Mouse (Mus musculus) lung, embryonic 15.5 days (tissue): ENCODE measurements around the gene Glp2r. TPM values are rescaled to one million over a fixed set of nuclear protein-coding genes. Genes with fewer than 3 reads are reported as not detected.

ENCODE experiments used
- ATAC-seq: fragments of 200-750 bp; cut with Nextera tagmentation; 2 replicates; pipeline ENCODE4 v1.8.0; 2017; ENCODE audit warnings: moderate number of reproducible peaks, borderline replicate concordance; ENCODE audit not compliant: low FRiP score, low TSS enrichment; ENCODE audit errors: extremely low read depth
- H3K27ac ChIP-seq: fragments of 300-500 bp; sonication (generic); 2 replicates; pipeline ENCODE4 v1.5.1; 2015; ENCODE audit warnings: moderate library complexity, mild to moderate bottlenecking, inconsistent platforms
- H3K27me3 ChIP-seq: fragments of 300-500 bp; sonication (generic); 2 replicates; pipeline ENCODE4 v1.6.1; 2015; ENCODE audit warnings: inconsistent platforms
- H3K36me3 ChIP-seq: fragments of 300-500 bp; sonication (generic); 2 replicates; pipeline ENCODE4 v1.6.1; 2015; ENCODE audit warnings: inconsistent platforms
- H3K4me1 ChIP-seq: fragments of 300-500 bp; sonication (generic); 2 replicates; pipeline ENCODE4 v1.6.1; 2015; ENCODE audit warnings: inconsistent platforms
- H3K4me2 ChIP-seq: fragments of 300-500 bp; sonication (generic); 2 replicates; pipeline ENCODE4 v1.6.1; 2015; ENCODE audit warnings: inconsistent platforms, mild to moderate bottlenecking, moderate library complexity
- H3K4me3 ChIP-seq: fragments of 300-500 bp; sonication (generic); 2 replicates; pipeline ENCODE4 v1.5.1; 2015; ENCODE audit warnings: mild to moderate bottlenecking, inconsistent platforms
- H3K9ac ChIP-seq: fragments of 300-500 bp; sonication (generic); 2 replicates; pipeline ENCODE4 v1.6.1; 2015; ENCODE audit warnings: inconsistent platforms
- H3K9me3 ChIP-seq: fragments of 300-500 bp; sonication (generic); 2 replicates; pipeline ENCODE4 v1.6.1; 2016; ENCODE audit warnings: inconsistent platforms
- WGBS: fragments of 180-500 bp; shearing (Covaris S2); methylation state at CpG from one replicate; pipeline ENCODE4 v1.1.7; 2015; 5-methylcytosine and 5-hydroxymethylcytosine counted together
- polyA plus RNA-seq: library from polyadenylated mRNA; unstranded; fragments of >200 nt; fragmentation: Nextera tagmentation; extraction: Ambion mirVana; gene quantifications from 2 replicates; pipeline ENCODE4 v1.2.1, GENCODE M21; 2015

Glp2r gene
- polyA plus RNA-seq, 1 experiment from 2014 or later: 0.37 TPM

DNA sequence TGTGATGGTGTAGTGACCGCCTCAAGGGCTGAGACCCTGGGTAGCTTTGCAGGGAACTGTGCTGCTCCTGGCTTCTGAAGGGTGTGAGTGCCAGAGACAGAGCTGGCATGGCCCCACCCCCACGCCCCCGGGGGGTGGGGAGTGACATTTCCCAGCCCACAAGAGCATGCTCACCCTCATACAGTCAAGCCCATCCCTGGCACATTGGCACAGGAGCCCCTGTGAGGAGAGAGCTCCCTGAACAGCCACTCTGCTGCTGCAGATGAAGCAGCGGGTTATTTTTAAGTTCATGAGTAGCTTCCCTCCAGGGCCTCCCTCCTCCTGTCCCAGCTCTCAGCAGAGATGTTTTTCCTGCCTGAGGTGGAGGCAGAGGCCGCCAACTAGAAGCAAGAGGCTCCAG is 98.8 kb downstream of the Glp2r start:
- no peak overlapping the region for H3K27ac ChIP-seq
- no peak for ATAC-seq
- WGBS: 59% methylated on average over 5 of the region's 5 CpGs

DNA sequence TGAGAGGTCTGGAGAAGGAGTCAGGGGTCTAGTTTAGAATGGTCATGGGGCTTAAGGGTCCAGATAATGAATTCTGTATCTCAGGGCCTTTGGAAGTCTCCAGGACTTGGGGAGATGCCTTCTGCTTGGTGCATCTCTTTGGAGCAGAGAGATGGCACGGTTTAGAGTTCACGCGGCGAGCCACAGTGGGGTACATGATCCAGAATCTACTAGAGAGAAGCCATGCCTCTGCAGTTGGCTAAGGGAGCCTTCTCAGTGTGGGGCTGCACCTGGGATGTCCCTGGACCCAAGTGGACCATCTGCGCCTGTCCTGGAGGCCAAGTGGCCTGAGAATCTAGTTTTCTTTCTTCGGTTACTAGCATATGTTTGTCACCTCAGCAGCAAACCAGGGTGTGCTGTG is 100.9 kb downstream of the Glp2r start:
- H3K9ac ChIP-seq: no peak overlapping the region
- H3K4me1 ChIP-seq: peaks cover 10% of the 10 kb centered on the region
- H3K27me3 ChIP-seq: no peaks in the 10 kb centered on the region
- no peaks in the 10 kb centered on the region for H3K9me3 ChIP-seq
- no peak overlapping the region for H3K27ac ChIP-seq
- no peak overlapping the region for H3K4me3 ChIP-seq
- WGBS: 94% methylated on average over 6 of the region's 6 CpGs
- ATAC-seq: no peak
- no peak overlapping the region for H3K4me2 ChIP-seq
- no peaks in the 10 kb centered on the region for H3K36me3 ChIP-seq

More for the DNA sequence above, 98.8 kb downstream of the Glp2r start:
- no peak overlapping the region for H3K4me2 ChIP-seq
- no peak overlapping the region for H3K9ac ChIP-seq
- no peaks in the 10 kb centered on the region for H3K9me3 ChIP-seq
- H3K27me3 ChIP-seq: no peaks in the 10 kb centered on the region
- peaks cover 10% of the 10 kb centered on the region for H3K4me1 ChIP-seq
- H3K4me3 ChIP-seq: no peak overlapping the region
- H3K36me3 ChIP-seq: no peaks in the 10 kb centered on the region

DNA sequence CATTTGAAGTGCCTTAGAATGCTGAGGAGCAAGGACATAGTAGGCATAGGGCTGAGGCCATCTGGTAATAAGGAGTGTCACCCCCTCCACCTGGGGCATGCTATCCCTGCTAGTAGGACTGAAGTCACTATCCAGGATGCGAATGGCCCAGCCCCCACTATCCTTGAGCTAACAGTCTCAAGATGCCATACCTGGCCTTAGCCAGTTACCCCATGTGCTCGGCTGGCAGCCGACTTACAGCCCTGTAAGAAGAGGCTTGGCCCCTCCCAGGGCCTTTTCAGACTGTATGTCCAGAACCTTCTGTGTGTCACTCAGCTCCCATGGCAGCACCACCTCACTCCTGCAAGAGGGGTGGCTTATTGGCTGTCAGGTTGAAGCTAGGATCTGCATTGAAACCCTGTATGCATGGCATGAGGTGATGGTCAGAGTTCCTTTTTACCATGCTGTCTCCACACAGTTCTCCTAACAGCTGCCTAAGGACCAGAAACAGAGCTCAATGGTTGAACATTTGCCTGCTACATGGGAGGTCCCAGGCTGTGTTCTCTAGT is 102.4 kb downstream of the Glp2r start:
- Histone ChIP-seq H3K27me3 (no peaks in the 10 kb centered on the region), H3K9me3 (no peaks in the 10 kb centered on the region), H3K36me3 (no peaks in the 10 kb centered on the region), H3K4me3 (no peak overlapping the region), H3K4me1 (peaks cover 10% of the 10 kb centered on the region), H3K4me2 (no peak overlapping the region), H3K27ac (no peak overlapping the region), H3K9ac (no peak overlapping the region)
- WGBS: 70% methylated on average over 3 of the region's 3 CpGs
- no peak for ATAC-seq

DNA sequence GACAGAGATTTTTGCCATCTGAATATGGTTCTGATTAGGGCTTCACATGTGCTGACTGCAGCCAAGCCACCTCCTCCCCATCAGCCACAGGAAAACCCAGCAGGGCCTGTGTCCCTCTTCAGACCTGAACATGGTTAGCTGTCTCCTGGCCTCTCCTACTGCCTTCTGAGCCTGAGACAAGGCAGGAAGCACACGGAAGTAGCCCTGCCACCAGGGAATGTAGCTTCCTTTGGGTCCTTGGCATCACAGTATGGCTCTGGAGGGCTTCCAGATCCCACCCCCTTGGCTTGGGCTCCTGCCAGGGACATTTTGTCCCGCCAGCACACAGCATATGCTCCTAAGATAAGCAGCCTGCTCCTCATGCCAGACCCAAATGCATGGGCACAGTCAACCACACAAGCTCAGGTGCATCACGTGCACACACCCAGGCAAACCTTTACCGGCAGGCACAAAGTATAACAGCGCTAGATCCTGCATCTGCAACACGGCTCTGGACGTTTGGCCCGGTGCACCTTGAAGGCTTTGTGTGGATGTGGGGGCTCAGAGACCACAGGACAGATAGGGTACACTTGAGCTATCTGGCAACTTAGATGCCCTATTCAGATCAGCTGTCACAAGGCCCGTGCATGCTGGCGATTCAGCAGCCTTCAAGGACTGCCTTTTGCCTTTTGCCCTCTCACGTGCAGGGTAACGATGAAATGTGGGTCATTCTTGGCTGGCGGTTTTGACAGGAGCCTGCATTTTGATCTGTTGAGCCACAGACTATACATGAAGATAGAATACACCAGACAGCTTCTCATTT is 103.2 kb downstream of the Glp2r start:
- H3K9ac ChIP-seq: no peak overlapping the region

DNA sequence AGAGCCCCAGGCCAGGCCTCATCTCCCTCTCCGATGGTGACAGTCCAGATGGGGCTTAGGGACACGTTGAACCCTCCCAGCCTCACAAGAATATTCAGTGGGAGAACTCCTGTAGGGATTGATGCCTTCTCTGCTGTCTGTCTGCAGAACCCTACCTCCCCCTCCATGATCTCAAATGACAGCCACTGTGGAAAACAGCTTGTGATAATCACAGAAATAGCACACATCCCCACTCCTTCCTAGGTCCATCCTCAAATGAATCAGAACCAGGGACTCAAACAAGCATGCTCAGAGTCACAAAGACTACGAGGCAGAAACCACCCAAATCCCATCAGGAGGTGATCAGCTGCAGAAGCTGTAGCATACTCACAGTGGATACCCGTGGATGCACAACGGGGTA is 104.8 kb downstream of the Glp2r start:
- no peak overlapping the region for H3K9ac ChIP-seq
- no peak overlapping the region for H3K4me2 ChIP-seq
- no peaks in the 10 kb centered on the region for H3K36me3 ChIP-seq
- H3K4me3 ChIP-seq: no peak overlapping the region
- no peaks in the 10 kb centered on the region for H3K9me3 ChIP-seq
- H3K27me3 ChIP-seq: no peaks in the 10 kb centered on the region
- H3K4me1 ChIP-seq: peaks cover 10% of the 10 kb centered on the region
- no peak for ATAC-seq
- no peak overlapping the region for H3K27ac ChIP-seq
- WGBS: 80% methylated on average over 5 of the region's 5 CpGs

More for the DNA sequence above, 103.2 kb downstream of the Glp2r start:
- Histone ChIP-seq H3K27me3 (no peaks in the 10 kb centered on the region), H3K27ac (0 out of 2 replicates have a peak overlapping the region, but pooled peaks have one; percentile 57), H3K4me1 (peaks cover 10% of the 10 kb centered on the region), H3K4me3 (no peak overlapping the region), H3K4me2 (no peak overlapping the region), H3K9me3 (no peaks in the 10 kb centered on the region), H3K36me3 (no peaks in the 10 kb centered on the region)
- peak; percentile 66 for ATAC-seq
- WGBS: 74% methylated on average over 13 of the region's 13 CpGs

DNA sequence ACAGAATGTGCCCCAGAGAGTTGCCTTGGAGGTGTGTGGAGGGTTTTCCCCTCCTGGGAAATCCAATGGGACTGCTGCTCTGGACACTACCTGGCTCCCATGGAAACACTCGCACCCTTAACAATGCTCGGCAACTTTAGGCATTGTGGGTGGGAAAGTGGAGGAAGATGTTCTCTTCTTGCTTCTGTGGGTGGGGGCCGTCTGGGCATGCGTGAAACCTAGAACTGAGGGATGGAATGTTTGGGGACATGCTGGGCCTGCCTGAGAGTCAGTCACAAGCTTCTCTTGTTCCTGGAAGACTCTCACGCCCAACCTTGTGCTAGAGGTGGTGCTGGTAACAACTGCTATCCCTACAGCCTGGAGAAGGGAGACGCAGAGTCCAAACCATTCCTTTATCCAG is 106.0 kb downstream of the Glp2r start:
- no peaks in the 10 kb centered on the region for H3K27me3 ChIP-seq
- 83% methylated on average over 6 of the region's 6 CpGs for WGBS

DNA sequence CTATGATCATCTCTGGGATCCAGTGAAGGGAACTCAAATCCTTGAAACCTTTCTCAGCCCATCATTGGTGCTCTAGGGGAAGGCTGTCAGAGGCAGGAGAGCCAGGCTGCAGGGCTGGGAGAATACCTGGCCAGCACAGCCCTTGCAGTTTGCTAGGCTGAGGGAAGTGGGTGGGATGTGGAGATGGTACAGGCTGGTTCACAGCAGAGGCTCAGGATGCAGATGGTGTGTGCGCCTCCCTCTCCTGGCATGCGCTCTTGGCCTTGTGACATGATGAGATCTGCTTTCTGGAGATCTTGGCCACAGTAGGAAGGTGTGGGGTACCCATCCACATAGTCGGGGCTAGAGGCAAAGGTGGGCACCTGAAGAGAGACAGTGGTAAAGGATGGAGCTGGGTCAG is 106.7 kb downstream of the Glp2r start:
- no peak for ATAC-seq
- Histone ChIP-seq H3K9me3 (no peaks in the 10 kb centered on the region), H3K4me1 (peaks cover 10% of the 10 kb centered on the region), H3K36me3 (no peaks in the 10 kb centered on the region), H3K4me2 (no peak overlapping the region), H3K27ac (no peak overlapping the region), H3K27me3 (no peaks in the 10 kb centered on the region), H3K9ac (no peak overlapping the region), H3K4me3 (no peak overlapping the region)
- 81% methylated on average over 3 of the region's 3 CpGs for WGBS

More for the DNA sequence above, 106.0 kb downstream of the Glp2r start:
- ATAC-seq: no peak
- Histone ChIP-seq H3K4me1 (peaks cover 10% of the 10 kb centered on the region), H3K9me3 (no peaks in the 10 kb centered on the region), H3K4me3 (no peak overlapping the region), H3K36me3 (no peaks in the 10 kb centered on the region), H3K27ac (no peak overlapping the region), H3K4me2 (no peak overlapping the region), H3K9ac (no peak overlapping the region)

DNA sequence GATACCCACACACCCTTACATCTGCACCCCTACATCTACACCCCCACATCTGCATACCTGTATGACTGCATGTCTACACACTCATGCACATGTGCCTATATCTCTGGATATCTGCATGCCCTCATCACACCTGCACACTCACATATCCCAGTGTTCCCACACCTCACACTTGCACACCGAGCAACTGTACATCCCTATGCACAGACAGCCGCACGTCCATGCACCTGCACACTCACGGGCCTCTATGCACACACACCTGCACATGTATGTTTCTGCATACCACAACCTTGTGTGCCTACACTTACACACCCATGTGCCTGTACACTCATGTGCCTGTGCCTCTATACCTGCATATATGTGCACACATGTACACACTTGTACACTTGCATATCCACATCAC is 107.5 kb downstream of the Glp2r start:
- 86% methylated on average over 4 of the region's 4 CpGs for WGBS
- H3K4me3 ChIP-seq: no peak overlapping the region
- ATAC-seq: no peak
- no peaks in the 10 kb centered on the region for H3K9me3 ChIP-seq
- no peak overlapping the region for H3K9ac ChIP-seq
- no peak overlapping the region for H3K4me2 ChIP-seq
- H3K36me3 ChIP-seq: no peaks in the 10 kb centered on the region
- H3K27ac ChIP-seq: no peak overlapping the region
- peaks cover 10% of the 10 kb centered on the region for H3K4me1 ChIP-seq
- no peaks in the 10 kb centered on the region for H3K27me3 ChIP-seq

DNA sequence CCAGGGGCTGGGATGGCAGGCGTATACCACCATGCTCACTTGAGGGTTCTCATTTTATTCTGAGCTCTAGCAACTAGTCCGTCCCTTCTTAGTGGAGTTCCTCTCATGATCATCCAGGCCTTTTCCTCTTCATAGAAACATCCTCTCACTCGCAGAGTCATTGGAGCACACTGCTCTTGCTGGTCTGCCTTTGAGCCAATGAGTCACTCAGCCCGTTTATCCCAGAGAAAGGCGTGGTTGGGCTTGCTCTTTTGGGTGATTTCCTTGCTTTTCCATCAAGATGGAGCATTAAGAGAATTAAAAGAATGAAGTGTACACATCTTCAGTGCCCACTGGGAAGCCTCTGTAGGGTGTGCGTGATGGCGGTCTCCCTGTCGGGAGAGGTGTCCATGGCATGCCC is 109.5 kb downstream of the Glp2r start:
- Histone ChIP-seq H3K4me2 (no peak overlapping the region), H3K27ac (no peak overlapping the region), H3K9ac (no peak overlapping the region), H3K4me1 (no peaks in the 10 kb centered on the region), H3K36me3 (no peaks in the 10 kb centered on the region), H3K9me3 (no peaks in the 10 kb centered on the region), H3K4me3 (no peak overlapping the region), H3K27me3 (no peaks in the 10 kb centered on the region)
- ATAC-seq: no peak
- WGBS: 81% methylated on average over 8 of the region's 8 CpGs

DNA sequence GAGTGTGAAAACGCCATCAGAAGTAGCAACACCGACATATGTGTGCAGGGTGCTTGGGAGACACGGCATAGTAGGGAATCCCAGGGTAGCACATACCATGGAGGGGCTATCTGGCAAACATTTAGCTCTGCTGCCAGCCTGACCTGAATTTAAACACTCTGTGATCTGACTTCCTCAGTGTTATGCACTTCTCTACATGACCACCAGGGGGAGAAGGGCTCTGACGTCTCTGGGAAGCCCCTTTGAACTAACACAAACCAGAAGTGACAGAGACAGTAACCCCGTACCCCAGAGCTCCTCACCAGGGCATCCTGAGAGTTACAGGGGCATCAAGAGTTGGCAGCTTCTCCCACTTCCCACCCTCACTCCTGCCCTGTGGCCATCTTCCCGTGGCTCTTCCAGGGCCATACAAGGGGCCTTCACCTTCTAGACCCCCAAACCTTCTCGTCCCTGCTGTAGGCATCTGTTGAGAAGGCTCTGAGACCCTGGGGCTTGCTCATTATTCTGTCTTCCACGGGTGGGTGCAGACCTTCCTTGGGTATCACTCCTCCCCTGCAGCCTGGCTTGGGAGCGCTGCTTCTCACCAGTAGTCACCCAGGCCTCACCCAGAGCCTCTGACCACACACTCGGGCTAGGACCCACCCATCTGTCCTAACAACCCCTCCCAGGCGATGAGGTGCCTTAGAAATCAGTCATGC is 113.1 kb downstream of the Glp2r start:
- H3K9ac ChIP-seq: no peak overlapping the region
- 38% methylated on average over 11 of the region's 11 CpGs for WGBS
- peaks cover 2% of the 10 kb centered on the region; the same call in 1 of the 2 replicates for H3K4me1 ChIP-seq
- no peaks in the 10 kb centered on the region for H3K27me3 ChIP-seq
- H3K4me2 ChIP-seq: no peak overlapping the region
- H3K27ac ChIP-seq: no peak overlapping the region
- no peak overlapping the region for H3K4me3 ChIP-seq
- no peaks in the 10 kb centered on the region for H3K36me3 ChIP-seq
- no peak for ATAC-seq
- H3K9me3 ChIP-seq: no peaks in the 10 kb centered on the region

DNA sequence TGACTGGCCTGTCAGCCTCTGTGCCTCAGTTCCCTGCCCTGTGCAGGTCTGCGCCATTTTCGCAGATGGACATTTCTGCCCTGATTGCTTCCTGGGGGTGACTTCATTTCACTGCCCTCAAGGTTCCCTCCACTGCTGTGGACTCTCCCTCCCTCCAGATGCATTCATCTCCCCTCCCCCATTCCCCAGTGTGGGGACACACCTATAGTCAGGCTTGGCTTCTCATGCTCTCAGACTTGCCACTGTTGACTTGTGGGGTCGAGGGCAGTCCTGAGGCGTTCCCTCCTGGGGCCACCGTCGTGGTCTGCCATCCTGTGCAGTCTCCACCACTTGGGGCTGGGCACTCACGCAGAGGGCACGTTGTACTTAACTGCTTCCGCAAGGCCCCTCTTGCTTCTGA is 114.1 kb downstream of the Glp2r start:
- no peak overlapping the region for H3K9ac ChIP-seq
- 84% methylated on average over 9 of the region's 9 CpGs for WGBS
- H3K9me3 ChIP-seq: no peaks in the 10 kb centered on the region
- H3K4me1 ChIP-seq: peaks cover 6% of the 10 kb centered on the region; the same call in 1 of the 2 replicates
- no peaks in the 10 kb centered on the region for H3K36me3 ChIP-seq
- H3K4me3 ChIP-seq: no peak overlapping the region
- no peak overlapping the region for H3K4me2 ChIP-seq
- no peak overlapping the region for H3K27ac ChIP-seq
- ATAC-seq: no peak
- H3K27me3 ChIP-seq: no peaks in the 10 kb centered on the region

DNA sequence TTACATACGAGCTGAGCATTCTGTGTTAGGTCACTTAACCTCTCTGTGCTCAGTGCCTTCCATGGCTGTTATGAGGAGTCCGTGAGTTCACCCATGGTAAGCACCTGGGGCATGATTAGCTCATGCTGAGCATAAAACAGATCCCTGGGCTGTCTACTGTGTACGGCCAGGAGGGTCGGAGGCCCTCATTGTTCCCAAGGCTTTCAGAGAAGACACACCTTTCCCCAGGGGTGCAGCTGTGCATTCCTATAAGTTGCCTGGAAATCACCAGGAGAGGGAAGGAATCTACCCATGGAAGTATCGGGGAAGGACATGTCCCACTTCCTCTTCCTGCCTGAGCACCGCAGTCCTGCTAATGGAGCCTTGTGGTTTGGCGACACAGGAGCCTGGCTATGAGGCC is 114.6 kb downstream of the Glp2r start:
- Histone ChIP-seq H3K9me3 (no peaks in the 10 kb centered on the region), H3K4me3 (no peak overlapping the region), H3K27me3 (no peaks in the 10 kb centered on the region), H3K9ac (no peak overlapping the region), H3K36me3 (no peaks in the 10 kb centered on the region), H3K4me1 (peaks cover 6% of the 10 kb centered on the region; the same call in 1 of the 2 replicates), H3K4me2 (no peak overlapping the region), H3K27ac (no peak overlapping the region)
- WGBS: 71% methylated on average over 7 of the region's 7 CpGs
- ATAC-seq: no peak
